Mouse (Mus musculus): ENCODE measurements at regions not wholly inside any gene's neighbourhood (a gene's known extent, or its start where the extent isn't known, plus 50 kb on each side); places are given as distances from the start of the nearest gene placed in this dataset.
"Not testable (repeated sequence)": the region's sequence is repeated elsewhere in the genome, so short reads cannot be mapped to it uniquely, and the experiment has no call there.

- no peak for DNase-seq
These were observed 91.4 kb upstream of the Mdm1 start for GRCm38 (mm10) chr10:118050152-118050641.

- DNase-seq = no peak
These were observed 89.6 kb upstream of the Mdm1 start for GRCm38 (mm10) chr10:118052042-118052441.

- no peak for DNase-seq
These were observed 89.1 kb upstream of the Mdm1 start for GRCm38 (mm10) chr10:118052477-118052876.

GRCm38 (mm10) chr10:118053037-118053436 lies 88.6 kb upstream of the Mdm1 start:
- no peak for DNase-seq

GRCm38 (mm10) chr10:118056789-118057271 lies 84.8 kb upstream of the Mdm1 start:
- DNase-seq = no peak

- DNase-seq = peak in 1 of 2 experiments; percentile 47
These were observed 84.1 kb upstream of the Mdm1 start for GRCm38 (mm10) chr10:118057516-118057915.

- DNase-seq = peak; percentile 56 to 80
These were observed 76.8 kb upstream of the Mdm1 start for GRCm38 (mm10) chr10:118064816-118065216.

- not testable (repeated sequence) for DNase-seq
These were observed 65.3 kb upstream of the Mdm1 start for GRCm38 (mm10) chr10:118076341-118076740.

- DNase-seq = no peak
These were observed 59.9 kb upstream of the Mdm1 start for GRCm38 (mm10) chr10:118081636-118082166.

- DNase-seq = peak; percentile 51 to 81
These were observed 58.4 kb upstream of the Mdm1 start for GRCm38 (mm10) chr10:118083035-118083720.

GRCm38 (mm10) chr10:118083721-118084075 lies 57.9 kb upstream of the Mdm1 start:
- DNase-seq = peak; percentile 70 to 83

- no peak for DNase-seq
These were observed 56.3 kb upstream of the Mdm1 start for GRCm38 (mm10) chr10:118085046-118085983.

- peak in 1 of 2 experiments; percentile 57 for DNase-seq
These were observed 53.9 kb upstream of the Mdm1 start for GRCm38 (mm10) chr10:118087570-118088340.

- no peak for DNase-seq
These were observed 53.1 kb upstream of the Mdm1 start for GRCm38 (mm10) chr10:118088499-118088898.

- no peak for DNase-seq
These were observed 51.7 kb upstream of the Mdm1 start for GRCm38 (mm10) chr10:118089879-118090278.

GRCm38 (mm10) chr10:118091476-118091875 lies 50.1 kb upstream of the Mdm1 start:
- DNase-seq = no peak

Data from thymus, adult 18-20 months (tissue).